Mouse (Mus musculus) erythroblast, embryonic 14.5 days (primary cell): ENCODE measurements around the gene Oxct2b. TPM values are rescaled to one million over a fixed set of nuclear protein-coding genes. Genes with fewer than 3 reads are reported as not detected.
"Not testable (repeated sequence)": the region's sequence is repeated elsewhere in the genome, so short reads cannot be mapped to it uniquely, and the experiment has no call there.

Experiments
- H3K27me3 ChIP-seq: 2 replicates; pipeline ENCODE4 v1.6.1; 2012; ENCODE audit warnings: inconsistent platforms; ENCODE audit not compliant: control insufficient read depth
- H3K36me3 ChIP-seq: 2 replicates; pipeline ENCODE4 v1.6.1; 2012; ENCODE audit warnings: mild to moderate bottlenecking, inconsistent platforms; ENCODE audit not compliant: control insufficient read depth
- H3K4me1 ChIP-seq: 2 replicates; pipeline ENCODE4 v1.6.1; 2012; ENCODE audit warnings: inconsistent platforms; ENCODE audit not compliant: control insufficient read depth
- H3K4me3 ChIP-seq: replicated peaks from 2 replicates; pipeline ENCODE3; 2012; ENCODE audit warnings: moderate library complexity, mild to moderate bottlenecking, inconsistent platforms
- H3K9me3 ChIP-seq: 2 replicates; pipeline ENCODE4 v1.6.1; 2012; ENCODE audit warnings: low read length, inconsistent platforms, mixed read lengths; ENCODE audit not compliant: control insufficient read depth
- GATA1 ChIP-seq: IDR thresholded peaks from 2 replicates; pipeline ENCODE4 v1.6.1; 2012; ENCODE audit warnings: low read length, inconsistent platforms, mixed read lengths
- TAL1 ChIP-seq: IDR thresholded peaks from 3 replicates; pipeline ENCODE4 v1.6.1; 2012; ENCODE audit warnings: low read length, inconsistent platforms, mixed read lengths
- polyA plus RNA-seq: library from polyadenylated mRNA; stranded (reverse); fragments of >175 nt; gene quantifications from 2 replicates; pipeline ENCODE4 v1.2.3, GENCODE M21; 2012

Gene Oxct2b
- polyA plus RNA-seq, 1 experiment = not detected

- H3K4me3 ChIP-seq = no peak overlapping the region
- H3K27me3 ChIP-seq = peaks cover 18% of the 10 kb centered on the region
- no peak for TF ChIP-seq GATA1
- no peaks in the 10 kb centered on the region for H3K9me3 ChIP-seq
- no peaks in the 10 kb centered on the region for H3K4me1 ChIP-seq
- no peaks in the 10 kb centered on the region for H3K36me3 ChIP-seq
Measured at GRCm38 (mm10) chr4:123147446-123148150, 31.5 kb downstream of the Oxct2b start.

GRCm38 (mm10) chr4:123152003-123152402, 35.9 kb downstream of the Oxct2b start:
- TF ChIP-seq GATA1 (no peak), TAL1 (no peak)
- H3K27me3 ChIP-seq = peaks cover 10% of the 10 kb centered on the region

GRCm38 (mm10) chr4:123152976-123153375, 36.9 kb downstream of the Oxct2b start:
- Histone ChIP-seq H3K9me3 (no peaks in the 10 kb centered on the region), H3K27me3 (peaks cover 4% of the 10 kb centered on the region), H3K36me3 (no peaks in the 10 kb centered on the region), H3K4me1 (no peaks in the 10 kb centered on the region), H3K4me3 (no peak overlapping the region)
- TF ChIP-seq GATA1 (no peak), TAL1 (no peak)

More at GRCm38 (mm10) chr4:123152003-123152402, 35.9 kb downstream of the Oxct2b start:
- Histone ChIP-seq H3K4me3 (no peak overlapping the region), H3K9me3 (no peaks in the 10 kb centered on the region), H3K4me1 (no peaks in the 10 kb centered on the region), H3K36me3 (no peaks in the 10 kb centered on the region)

- Histone ChIP-seq H3K9me3 (no peaks in the 10 kb centered on the region), H3K4me3 (no peak overlapping the region), H3K36me3 (no peaks in the 10 kb centered on the region), H3K27me3 (0 out of 2 replicates have a peak, but pooled peaks cover 3% of the 10 kb centered on the region), H3K4me1 (no peaks in the 10 kb centered on the region)
- no peak for TF ChIP-seq GATA1
- no peak for TF ChIP-seq TAL1
Measured at GRCm38 (mm10) chr4:123155004-123155403, 38.9 kb downstream of the Oxct2b start.

- H3K4me1 ChIP-seq = no peaks in the 10 kb centered on the region
- H3K27me3 ChIP-seq = peaks cover 3% of the 10 kb centered on the region; the same call in 1 of the 2 replicates
- no peaks in the 10 kb centered on the region for H3K9me3 ChIP-seq
- TF ChIP-seq GATA1 = no peak
- no peak for TF ChIP-seq TAL1
- H3K4me3 ChIP-seq = no peak overlapping the region
- H3K36me3 ChIP-seq = no peaks in the 10 kb centered on the region
Measured at GRCm38 (mm10) chr4:123155427-123155826, 39.4 kb downstream of the Oxct2b start.

- TF ChIP-seq GATA1 = no peak
- TF ChIP-seq TAL1 = no peak
- no peaks in the 10 kb centered on the region for H3K36me3 ChIP-seq
- no peak overlapping the region for H3K4me3 ChIP-seq
- H3K9me3 ChIP-seq = no peaks in the 10 kb centered on the region
- no peaks in the 10 kb centered on the region for H3K4me1 ChIP-seq
- H3K27me3 ChIP-seq = peaks cover 7% of the 10 kb centered on the region
Measured at GRCm38 (mm10) chr4:123155840-123156239, 39.8 kb downstream of the Oxct2b start.

GRCm38 (mm10) chr4:123160571-123160970, 44.5 kb downstream of the Oxct2b start:
- Histone ChIP-seq H3K36me3 (no peaks in the 10 kb centered on the region), H3K9me3 (no peaks in the 10 kb centered on the region), H3K4me3 (no peak overlapping the region), H3K27me3 (peaks cover 22% of the 10 kb centered on the region), H3K4me1 (peaks cover 3% of the 10 kb centered on the region)
- no peak for TF ChIP-seq GATA1

- H3K36me3 ChIP-seq, H3K4me3 ChIP-seq, H3K4me1 ChIP-seq, H3K9me3 ChIP-seq: not testable (repeated sequence)
- H3K27me3 ChIP-seq = peaks cover 22% of the 10 kb centered on the region
Measured at GRCm38 (mm10) chr4:123161251-123161650, 45.2 kb downstream of the Oxct2b start.

GRCm38 (mm10) chr4:123162305-123162917, 46.3 kb downstream of the Oxct2b start:
- H3K4me3 ChIP-seq = no peak overlapping the region

More at GRCm38 (mm10) chr4:123162305-123162917, 46.3 kb downstream of the Oxct2b start:
- Histone ChIP-seq H3K4me1 (peaks cover 3% of the 10 kb centered on the region), H3K36me3 (no peaks in the 10 kb centered on the region), H3K27me3 (peaks cover 22% of the 10 kb centered on the region), H3K9me3 (no peaks in the 10 kb centered on the region)
- TF ChIP-seq GATA1 (no peak), TAL1 (no peak)
